Mouse (Mus musculus) forebrain, embryonic 13.5 days (tissue): Measurements from ENCODE around the gene Tom1l2. TPM values are rescaled to one million over a fixed set of nuclear protein-coding genes. Genes with fewer than 3 reads are reported as not detected.
A peak's percentile ranks its signal among the peaks of the same experiment; 100 is the strongest.

Source experiments
- ATAC-seq: fragments of 200-750 bp; cut with Nextera tagmentation; 2 replicates; pipeline ENCODE4 v1.8.0; 2017
- H3K27ac ChIP-seq: fragments of 300-500 bp; sonication (generic); 2 replicates; pipeline ENCODE4 v1.5.1; 2015; ENCODE audit warnings: inconsistent platforms, mild to moderate bottlenecking, moderate library complexity
- H3K27me3 ChIP-seq: fragments of 300-500 bp; sonication (generic); 2 replicates; pipeline ENCODE4 v1.6.1; 2015; ENCODE audit warnings: mild to moderate bottlenecking, inconsistent platforms
- H3K36me3 ChIP-seq: fragments of 300-500 bp; sonication (generic); 2 replicates; pipeline ENCODE4 v1.6.1; 2015; ENCODE audit warnings: mild to moderate bottlenecking, inconsistent platforms; ENCODE audit not compliant: poor library complexity, severe bottlenecking
- H3K4me1 ChIP-seq: fragments of 300-500 bp; sonication (generic); 2 replicates; pipeline ENCODE4 v1.6.1; 2015; ENCODE audit warnings: inconsistent platforms
- H3K4me2 ChIP-seq: fragments of 300-500 bp; sonication (generic); 2 replicates; pipeline ENCODE4 v1.6.1; 2015; ENCODE audit warnings: inconsistent platforms, mild to moderate bottlenecking, moderate library complexity
- H3K4me3 ChIP-seq: fragments of 300-500 bp; sonication (generic); 2 replicates; pipeline ENCODE4 v1.5.1; 2015; ENCODE audit warnings: mild to moderate bottlenecking, inconsistent platforms
- H3K9ac ChIP-seq: fragments of 300-500 bp; sonication (generic); 2 replicates; pipeline ENCODE4 v1.6.1; 2015; ENCODE audit warnings: mild to moderate bottlenecking, inconsistent platforms
- H3K9me3 ChIP-seq: fragments of 300-500 bp; sonication (generic); replicated peaks from 2 replicates; pipeline ENCODE4 v1.6.1; 2016; ENCODE audit warnings: inconsistent platforms
- WGBS: fragments of 180-500 bp; shearing (Covaris S2); methylation state at CpG from one replicate; pipeline ENCODE4 v1.1.7; 2015; 5-methylcytosine and 5-hydroxymethylcytosine counted together
- polyA plus RNA-seq: library from polyadenylated mRNA; unstranded; fragments of >200 nt; fragmentation: Nextera tagmentation; extraction: Ambion mirVana; gene quantifications from 2 replicates; pipeline ENCODE4 v1.2.1, GENCODE M21; 2015

The Tom1l2 gene
- polyA plus RNA-seq, 1 experiment from 2014 or later: 29.7 TPM

DNA sequence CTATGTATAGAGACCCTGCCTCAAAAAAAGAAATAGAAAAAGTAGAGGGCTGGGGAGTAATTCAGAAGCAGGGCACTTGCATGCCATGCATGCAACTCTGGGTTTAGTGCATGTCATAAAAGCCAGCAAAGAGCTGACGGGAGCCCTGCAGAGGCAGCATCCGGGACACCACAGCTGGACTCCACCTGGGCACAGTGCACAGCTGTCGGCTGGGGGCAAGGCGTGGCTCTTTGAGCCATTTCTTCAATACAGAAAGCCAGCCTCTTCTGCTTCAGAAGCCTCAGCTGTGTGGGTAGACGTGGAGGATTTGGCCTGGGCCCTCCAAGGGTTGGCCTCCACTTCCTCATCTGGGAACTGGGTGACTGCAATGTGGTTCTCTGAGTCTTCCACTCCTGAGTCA, 117.4 kb downstream of the Tom1l2 start:
- Histone ChIP-seq H3K9me3 (no peaks in the 10 kb centered on the region), H3K4me2 (no peak overlapping the region), H3K4me1 (peaks cover 8% of the 10 kb centered on the region), H3K27ac (no peak overlapping the region), H3K9ac (no peak overlapping the region), H3K36me3 (peaks cover 26% of the 10 kb centered on the region), H3K27me3 (no peaks in the 10 kb centered on the region), H3K4me3 (no peak overlapping the region)
- WGBS: 89% methylated on average over 5 of the region's 5 CpGs
- no peak for ATAC-seq

DNA sequence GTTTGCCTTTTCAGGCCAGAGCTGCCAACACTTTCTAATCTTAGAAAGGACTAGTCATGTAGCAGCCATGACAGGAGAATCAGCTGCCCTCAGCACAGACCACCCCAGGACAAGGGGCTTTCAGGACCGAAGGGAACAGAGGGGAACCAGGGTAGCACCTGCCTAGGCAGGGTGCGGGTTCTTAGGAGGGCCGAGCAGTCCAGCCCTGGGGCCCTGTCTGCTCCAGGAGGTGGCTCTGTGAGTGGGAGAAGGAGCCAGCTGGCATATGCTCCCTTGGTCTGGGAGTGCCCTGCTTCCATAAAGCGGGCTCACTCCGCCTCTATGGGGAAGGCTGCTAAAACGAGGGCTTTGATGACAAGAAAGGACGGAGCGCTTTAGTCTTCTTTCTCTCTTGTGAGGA, 119.5 kb downstream of the Tom1l2 start:
- H3K4me2 ChIP-seq: no peak overlapping the region
- H3K27ac ChIP-seq: no peak overlapping the region; the same call in 1 of the 2 replicates
- WGBS: 55% methylated on average over 8 of the region's 8 CpGs
- 0 out of 2 replicates have a peak overlapping the region, but pooled peaks have one; percentile 35 for H3K9ac ChIP-seq
- no peak overlapping the region for H3K4me3 ChIP-seq
- H3K9me3 ChIP-seq: no peaks in the 10 kb centered on the region
- H3K36me3 ChIP-seq: peaks cover 33% of the 10 kb centered on the region
- no peaks in the 10 kb centered on the region for H3K27me3 ChIP-seq
- ATAC-seq: 0 out of 2 replicates have a peak, but pooled peaks have one; percentile 41
- peaks cover 8% of the 10 kb centered on the region for H3K4me1 ChIP-seq

DNA sequence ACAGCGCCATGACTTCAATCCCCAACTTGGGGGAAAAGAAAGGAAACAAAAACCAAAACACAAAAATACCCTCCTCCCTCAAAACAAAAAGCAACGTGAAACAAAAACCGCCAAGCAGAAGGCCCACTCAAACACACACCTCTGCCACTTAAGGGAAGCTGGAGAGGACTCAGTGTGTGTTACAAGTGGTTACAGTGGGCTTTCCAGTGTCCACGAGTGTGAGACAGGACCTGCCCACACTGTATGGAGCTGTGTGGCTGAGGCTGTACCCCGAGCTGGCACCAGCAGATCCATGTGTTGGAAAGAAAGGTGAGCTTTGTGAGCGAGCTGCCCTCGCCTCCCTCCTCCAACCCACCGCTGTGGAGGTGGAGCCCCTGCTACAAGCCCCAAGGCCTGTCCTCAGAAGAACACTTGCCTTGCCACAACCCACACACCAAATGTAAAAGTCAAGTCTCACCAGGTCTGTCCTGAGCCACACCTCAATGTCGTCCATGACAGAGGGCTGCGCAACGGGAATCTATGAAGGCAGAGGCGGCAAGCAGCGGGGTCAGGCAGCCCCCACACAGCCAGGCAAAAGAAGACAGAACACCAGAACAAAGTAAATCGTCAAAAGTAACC, 120.2 kb downstream of the Tom1l2 start:
- 81% methylated on average over 14 of the region's 14 CpGs for WGBS
- no peak overlapping the region for H3K4me3 ChIP-seq
- peaks cover 35% of the 10 kb centered on the region for H3K36me3 ChIP-seq
- H3K4me1 ChIP-seq: peaks cover 8% of the 10 kb centered on the region
- H3K9me3 ChIP-seq: no peaks in the 10 kb centered on the region
- no peak overlapping the region for H3K4me2 ChIP-seq
- H3K9ac ChIP-seq: no peak overlapping the region
- no peak for ATAC-seq
- no peak overlapping the region for H3K27ac ChIP-seq
- no peaks in the 10 kb centered on the region for H3K27me3 ChIP-seq

DNA sequence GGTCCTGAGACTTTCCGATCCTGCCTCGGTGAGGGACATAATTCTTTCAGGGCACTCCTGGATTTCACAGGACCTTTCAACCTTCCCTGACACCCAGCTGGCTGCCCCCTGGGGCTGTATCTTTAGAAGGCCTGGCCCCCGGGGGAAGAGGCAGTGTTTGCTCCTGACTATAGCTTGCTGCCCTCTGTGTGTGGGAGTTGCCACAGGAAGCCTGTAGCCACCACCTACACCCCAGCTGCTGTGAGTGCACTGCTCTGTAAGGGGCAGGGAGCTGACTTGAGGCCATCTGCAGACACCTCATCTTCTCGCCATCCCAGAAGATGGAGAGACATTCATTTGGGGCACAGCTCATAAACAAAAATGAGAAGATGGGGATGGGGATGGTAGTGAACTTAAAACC, 120.8 kb downstream of the Tom1l2 start:
- Histone ChIP-seq H3K9ac (no peak overlapping the region), H3K4me3 (no peak overlapping the region), H3K9me3 (no peaks in the 10 kb centered on the region), H3K27me3 (no peaks in the 10 kb centered on the region), H3K36me3 (peaks cover 32% of the 10 kb centered on the region), H3K27ac (no peak overlapping the region), H3K4me2 (no peak overlapping the region), H3K4me1 (peaks cover 8% of the 10 kb centered on the region)
- WGBS: 49% methylated on average over 4 of the region's 4 CpGs
- no peak for ATAC-seq

DNA sequence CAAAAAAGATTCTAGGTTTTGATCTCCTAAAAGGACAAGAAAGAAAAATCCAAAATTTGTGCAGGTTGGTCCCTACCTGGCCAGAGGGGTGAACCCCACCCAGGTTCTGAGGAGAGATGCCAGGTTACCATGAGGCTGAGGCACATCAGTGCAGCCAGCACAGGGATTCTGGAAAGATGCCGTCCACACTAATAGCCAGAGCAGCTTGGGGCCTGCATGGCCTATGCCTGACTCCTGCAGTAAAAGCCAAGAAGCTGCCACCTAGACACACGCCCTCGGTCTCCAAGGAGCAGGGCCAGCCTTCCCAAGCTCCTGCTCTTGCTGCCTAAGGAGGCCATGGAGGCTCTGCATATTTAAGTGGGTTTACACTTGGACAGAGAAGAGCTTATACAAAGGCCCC, 121.4 kb downstream of the Tom1l2 start:
- peak overlapping the region; percentile 12; the same call in 1 of the 2 replicates for H3K9ac ChIP-seq
- no peak overlapping the region for H3K4me2 ChIP-seq
- H3K36me3 ChIP-seq: peaks cover 26% of the 10 kb centered on the region
- ATAC-seq: no peak
- no peaks in the 10 kb centered on the region for H3K9me3 ChIP-seq
- peaks cover 8% of the 10 kb centered on the region for H3K4me1 ChIP-seq
- no peaks in the 10 kb centered on the region for H3K27me3 ChIP-seq
- no peak overlapping the region for H3K4me3 ChIP-seq
- H3K27ac ChIP-seq: no peak overlapping the region
- WGBS: 69% methylated on average over 3 of the region's 3 CpGs

DNA sequence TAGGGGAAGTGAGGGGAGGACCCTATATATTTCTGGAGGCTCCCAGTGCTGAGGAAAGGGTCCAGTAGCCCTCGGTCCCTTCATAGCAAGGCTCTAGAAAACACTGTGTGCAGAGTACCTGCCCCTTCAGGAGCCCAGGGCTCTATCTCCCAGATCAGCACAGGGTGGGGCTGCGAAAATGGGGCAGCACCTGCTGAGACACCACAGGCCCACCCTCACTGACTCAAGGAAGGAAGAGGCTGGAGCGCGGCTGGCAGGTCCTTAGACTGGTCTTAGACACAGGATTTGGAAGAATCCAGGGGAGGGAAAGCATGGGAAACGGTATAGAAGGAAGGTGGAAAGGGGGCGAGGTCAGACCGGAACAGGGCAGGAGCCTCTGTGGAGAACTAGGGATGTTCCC, 122.2 kb downstream of the Tom1l2 start:
- WGBS: 91% methylated on average over 7 of the region's 7 CpGs
- Histone ChIP-seq H3K4me2 (no peak overlapping the region), H3K9me3 (no peaks in the 10 kb centered on the region), H3K27ac (no peak overlapping the region), H3K27me3 (no peaks in the 10 kb centered on the region), H3K9ac (no peak overlapping the region), H3K4me3 (no peak overlapping the region), H3K4me1 (peaks cover 14% of the 10 kb centered on the region), H3K36me3 (peaks cover 20% of the 10 kb centered on the region)
- no peak for ATAC-seq

DNA sequence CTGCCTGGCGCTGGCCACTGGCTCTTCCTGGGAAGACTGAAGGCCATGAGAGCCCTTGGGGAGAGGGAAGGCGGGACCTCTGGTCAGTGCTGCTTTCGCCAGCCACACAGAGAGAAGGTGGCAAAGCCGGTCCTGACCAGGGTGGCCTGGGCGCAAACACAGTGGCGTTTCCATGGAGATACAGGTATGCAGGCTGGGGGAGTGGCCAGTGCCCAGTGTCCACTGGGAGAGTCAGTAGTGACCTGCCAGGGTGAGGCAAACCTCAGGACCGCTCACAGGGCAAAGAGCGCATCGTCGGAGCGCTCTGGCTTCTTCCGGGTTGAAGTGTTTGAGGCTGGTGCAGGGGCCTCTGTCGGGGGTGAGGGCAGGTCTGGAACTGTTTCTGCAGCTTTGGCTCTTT, 122.9 kb downstream of the Tom1l2 start:
- Histone ChIP-seq H3K9me3 (no peaks in the 10 kb centered on the region), H3K36me3 (peaks cover 17% of the 10 kb centered on the region), H3K4me1 (peaks cover 14% of the 10 kb centered on the region), H3K27ac (no peak overlapping the region), H3K4me3 (no peak overlapping the region), H3K9ac (no peak overlapping the region), H3K27me3 (no peaks in the 10 kb centered on the region), H3K4me2 (no peak overlapping the region)
- 74% methylated on average over 13 of the region's 13 CpGs for WGBS
- no peak for ATAC-seq

DNA sequence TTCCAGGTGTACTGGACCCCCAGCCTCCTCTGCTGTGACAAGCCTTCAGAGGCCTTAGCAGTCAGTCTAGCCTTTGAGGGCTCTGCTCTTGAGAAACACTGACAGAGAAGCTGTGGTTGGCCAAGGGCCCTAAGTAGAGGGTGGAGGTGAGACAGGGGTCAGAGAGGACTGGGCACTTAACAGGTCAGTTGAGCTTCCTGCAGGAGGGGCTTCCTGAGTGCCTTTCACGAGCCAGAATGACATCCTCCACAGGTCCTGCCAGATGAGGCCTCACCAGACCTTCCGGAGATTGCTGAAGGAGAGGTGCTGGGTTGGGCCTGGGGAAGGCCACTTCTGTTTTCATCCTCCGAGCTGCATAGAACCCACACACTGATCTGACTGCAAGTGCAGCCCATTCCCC, 124.2 kb downstream of the Tom1l2 start:
- H3K4me2 ChIP-seq: no peak overlapping the region
- peaks cover 11% of the 10 kb centered on the region for H3K4me1 ChIP-seq
- H3K9me3 ChIP-seq: no peaks in the 10 kb centered on the region
- peaks cover 17% of the 10 kb centered on the region for H3K36me3 ChIP-seq
- H3K27me3 ChIP-seq: no peaks in the 10 kb centered on the region
- ATAC-seq: no peak
- no peak overlapping the region for H3K9ac ChIP-seq
- 80% methylated on average over 3 of the region's 3 CpGs for WGBS
- no peak overlapping the region for H3K27ac ChIP-seq
- no peak overlapping the region for H3K4me3 ChIP-seq

DNA sequence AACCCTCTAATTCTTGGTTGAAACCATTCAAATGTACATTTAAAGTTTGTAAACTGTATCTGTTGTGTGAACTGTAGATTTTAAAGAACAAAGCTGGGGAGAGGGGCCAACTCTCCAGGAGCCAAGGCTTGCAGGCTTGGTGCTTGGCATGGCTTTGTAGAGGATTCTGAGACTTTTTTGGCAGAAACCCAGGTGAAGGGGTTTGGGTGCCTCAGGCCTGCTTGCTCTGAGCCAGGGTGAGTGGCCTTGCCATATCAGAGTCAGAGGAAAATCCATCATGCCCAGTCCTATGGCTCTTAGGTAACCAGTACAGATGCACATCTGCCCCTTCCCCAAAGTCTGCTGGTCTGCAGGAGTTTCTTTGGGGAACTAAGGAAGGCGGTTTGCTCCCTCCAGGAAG, 126.8 kb downstream of the Tom1l2 start:
- Histone ChIP-seq H3K27me3 (peaks cover 3% of the 10 kb centered on the region; the same call in 1 of the 2 replicates), H3K9ac (no peak overlapping the region), H3K9me3 (no peaks in the 10 kb centered on the region), H3K36me3 (peaks cover 17% of the 10 kb centered on the region), H3K4me1 (peaks cover 19% of the 10 kb centered on the region), H3K4me3 (no peak overlapping the region), H3K4me2 (no peak overlapping the region), H3K27ac (no peak overlapping the region)
- WGBS: 50% methylated on average over 1 of the region's 1 CpGs
- ATAC-seq: no peak

DNA sequence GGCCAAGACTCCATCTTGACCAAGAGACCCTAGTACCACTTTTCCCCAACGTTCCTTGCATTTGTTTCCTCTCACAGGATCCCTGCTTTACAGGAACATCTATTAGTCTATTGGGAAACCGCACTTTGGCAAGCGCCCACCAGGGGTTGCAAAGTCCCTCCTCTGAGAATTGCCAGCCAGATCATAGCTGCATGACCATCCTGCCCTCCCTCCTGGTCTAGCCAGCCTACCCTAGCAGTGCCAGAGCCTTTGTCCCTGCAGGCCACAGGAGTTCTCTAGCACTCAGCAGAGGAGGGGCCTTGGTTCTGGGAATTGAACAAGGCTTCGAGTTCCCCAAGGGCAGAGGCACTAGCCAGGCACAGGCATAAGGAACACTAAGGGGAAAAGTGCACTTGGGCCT, 128.0 kb downstream of the Tom1l2 start:
- 51% methylated on average over 4 of the region's 4 CpGs for WGBS
- Histone ChIP-seq H3K9me3 (no peaks in the 10 kb centered on the region), H3K9ac (no peak overlapping the region), H3K27ac (no peak overlapping the region), H3K27me3 (peaks cover 3% of the 10 kb centered on the region; the same call in 1 of the 2 replicates), H3K4me3 (no peak overlapping the region), H3K36me3 (peaks cover 12% of the 10 kb centered on the region), H3K4me2 (no peak overlapping the region), H3K4me1 (peaks cover 28% of the 10 kb centered on the region)
- ATAC-seq: no peak

DNA sequence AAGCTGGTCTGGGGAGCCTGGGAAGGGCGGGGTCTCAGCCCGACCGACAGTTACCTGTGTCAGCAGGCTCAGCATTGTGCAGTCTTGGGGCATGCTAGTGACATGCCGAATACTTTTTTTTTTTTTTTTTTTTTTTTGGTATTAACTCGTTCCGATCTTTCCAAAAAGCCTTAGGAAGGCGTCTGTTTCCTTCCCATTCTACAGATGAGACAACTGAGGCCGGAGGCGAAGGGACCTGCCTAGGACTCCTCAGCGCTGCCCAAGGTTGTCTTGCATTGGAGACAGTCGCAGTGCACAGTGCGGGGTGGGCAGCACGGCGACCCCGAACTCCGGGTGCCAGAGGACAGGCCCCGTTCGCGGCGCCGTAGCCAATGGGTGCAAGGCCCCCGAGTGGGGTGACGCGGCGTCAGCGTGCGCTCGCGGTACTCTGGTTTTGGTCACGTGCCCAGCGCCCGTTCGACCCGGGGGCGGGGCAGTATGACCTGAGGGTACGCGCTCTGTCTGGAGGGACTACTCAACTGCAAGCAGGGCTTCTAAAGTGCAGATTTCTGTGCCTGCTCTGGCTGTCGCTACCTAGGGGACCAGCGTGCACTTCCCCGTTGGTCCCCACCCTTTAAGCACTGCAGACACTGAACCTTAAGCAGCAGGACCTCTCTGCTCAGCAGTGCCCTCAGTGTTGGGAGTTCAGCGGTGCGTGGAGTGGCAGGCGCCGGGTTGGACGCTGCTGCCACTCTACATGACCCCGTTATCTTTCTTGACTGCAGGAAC, 130.1 kb downstream of the Tom1l2 start, which contains the start of gene Srebf1:
Srebf1 (minus strand) TSS at position 113 of the 768 bp plus-strand sequence.
- peaks cover 3% of the 10 kb centered on the region; the same call in 1 of the 2 replicates for H3K27me3 ChIP-seq
- H3K4me1 ChIP-seq: peaks cover 39% of the 10 kb centered on the region
- 6% methylated on average over 46 of the region's 46 CpGs for WGBS
- peak; percentile 62 for ATAC-seq
- no peaks in the 10 kb centered on the region; the same call in 1 of the 2 replicates for H3K36me3 ChIP-seq
- peak within 1 kb of the TSS; percentile 64 for H3K4me2 ChIP-seq
- peak within 1 kb of the TSS; percentile 57 for H3K9ac ChIP-seq
- no peaks in the 10 kb centered on the region for H3K9me3 ChIP-seq
- H3K27ac ChIP-seq: peak within 1 kb of the TSS; percentile 35; the same call in 1 of the 2 replicates
- H3K4me3 ChIP-seq: peak within 1 kb of the TSS; percentile 30

DNA sequence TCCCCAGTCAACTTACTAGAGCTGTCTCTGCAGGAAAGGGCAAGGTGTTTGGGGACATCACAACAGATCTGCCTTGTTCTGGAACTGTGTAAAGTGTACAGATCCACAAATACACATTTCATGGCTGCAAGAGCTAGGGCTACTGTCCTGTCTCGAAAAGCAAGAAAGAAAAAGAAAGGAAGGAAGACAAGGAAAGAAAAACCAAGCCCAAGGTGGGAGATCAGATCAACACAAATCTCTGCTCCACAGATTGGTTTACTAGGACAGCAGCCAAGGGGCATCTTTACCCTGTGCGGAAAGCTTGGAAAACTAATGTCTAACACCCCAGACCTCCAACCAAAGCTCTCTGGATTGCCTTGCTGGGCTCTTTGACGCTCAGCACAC, 130.6 kb downstream of the Tom1l2 start:
- no peak overlapping the region for H3K27ac ChIP-seq
- ATAC-seq: no peak
- H3K36me3 ChIP-seq: no peaks in the 10 kb centered on the region; the same call in 1 of the 2 replicates
- H3K9me3 ChIP-seq: no peaks in the 10 kb centered on the region
- peaks cover 39% of the 10 kb centered on the region for H3K4me1 ChIP-seq
- peak overlapping the region; percentile 30; the same call in 1 of the 2 replicates for H3K4me3 ChIP-seq
- H3K4me2 ChIP-seq: peak overlapping the region; percentile 64
- peaks cover 3% of the 10 kb centered on the region; the same call in 1 of the 2 replicates for H3K27me3 ChIP-seq
- WGBS: 54% methylated on average over 3 of the region's 3 CpGs
- H3K9ac ChIP-seq: no peak overlapping the region
